Mouse (Mus musculus) megakaryocyte, embryonic 14.5 days (primary cell): ENCODE measurements around the gene Pomt1.

Source experiments
- FLI1 ChIP-seq: IDR thresholded peaks from 2 replicates; pipeline ENCODE4 v1.6.1; 2012; ENCODE audit warnings: low read length, inconsistent platforms, mixed read lengths
- GATA1 ChIP-seq: IDR thresholded peaks from 3 replicates; pipeline ENCODE4 v1.6.1; 2012; ENCODE audit warnings: mixed read lengths, low read length, inconsistent platforms, borderline replicate concordance

DNA sequence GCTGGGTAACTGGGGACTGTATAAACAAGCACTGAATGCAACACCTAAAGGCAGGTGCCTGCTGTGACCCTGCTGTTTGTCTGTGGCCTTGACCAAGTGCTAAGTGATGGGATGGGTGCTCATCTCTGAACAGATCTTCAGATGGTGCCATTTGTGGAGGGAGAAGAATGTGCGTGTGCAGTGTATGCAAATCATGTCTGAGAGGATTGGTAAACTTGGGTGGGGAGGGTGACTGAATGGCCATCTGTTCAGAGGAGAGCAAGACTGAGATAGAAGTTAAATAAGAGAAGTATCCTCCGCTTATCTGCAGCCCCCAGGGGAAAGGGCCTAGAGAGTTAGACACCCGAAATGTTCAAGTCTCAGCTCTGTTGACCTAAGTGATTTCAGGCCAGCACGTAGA is 63.1 kb downstream of the Pomt1 start:
- TF ChIP-seq GATA1 (no peak), FLI1 (no peak)
